Mouse (Mus musculus) frontal cortex, postnatal 10 days (tissue): ENCODE measurements around the gene Snrnp35.
"Not testable (repeated sequence)": the region's sequence is repeated elsewhere in the genome, so short reads cannot be mapped to it uniquely, and the experiment has no call there.

Experiments used
- DNase-seq, 2 experiments: peaks; one replicate each; pipeline ENCODE4 v3.0.0; 2022; ENCODE audit warnings: low spot score in 2 of 2, mixed read lengths in 1 of 2

Gene Snrnp35

GRCm38 (mm10) chr5:124482966-124483654, at the start of gene Snrnp35:
Gene Snrnp35, plus strand, starts transcription at chr5:124483134.
- DNase-seq, result peak; percentile 74 to 85

GRCm38 (mm10) chr5:124438229-124438628, 44.7 kb upstream of the Snrnp35 start:
- no peak for DNase-seq

- no peak for DNase-seq
Observed at GRCm38 (mm10) chr5:124438746-124439145, 44.2 kb upstream of the Snrnp35 start.

- DNase-seq, result peak; percentile 90 to 91
Observed at GRCm38 (mm10) chr5:124439447-124440093, 43.4 kb upstream of the Snrnp35 start, which contains the start of gene Kmt5a. Gene Kmt5a, plus strand, starts transcription at chr5:124439930.

GRCm38 (mm10) chr5:124440094-124440701, 42.7 kb upstream of the Snrnp35 start:
- DNase-seq, result peak in 1 of 2 experiments; percentile 58

GRCm38 (mm10) chr5:124442628-124443027, 40.3 kb upstream of the Snrnp35 start:
- DNase-seq, result no peak

GRCm38 (mm10) chr5:124444208-124444607, 38.7 kb upstream of the Snrnp35 start:
- no peak for DNase-seq

- DNase-seq, result peak in 1 of 2 experiments; percentile 71
Observed at GRCm38 (mm10) chr5:124444661-124445561, 38.0 kb upstream of the Snrnp35 start.

GRCm38 (mm10) chr5:124445621-124446293, 37.2 kb upstream of the Snrnp35 start:
- peak in 1 of 2 experiments; percentile 35 for DNase-seq

GRCm38 (mm10) chr5:124446301-124446881, 36.5 kb upstream of the Snrnp35 start:
- no peak for DNase-seq

- DNase-seq, result no peak
Observed at GRCm38 (mm10) chr5:124449494-124449893, 33.4 kb upstream of the Snrnp35 start.

- no peak for DNase-seq
Observed at GRCm38 (mm10) chr5:124450051-124450450, 32.9 kb upstream of the Snrnp35 start.

- no peak for DNase-seq
Observed at GRCm38 (mm10) chr5:124450641-124451340, 32.1 kb upstream of the Snrnp35 start.

GRCm38 (mm10) chr5:124452494-124453228, 30.3 kb upstream of the Snrnp35 start:
- no peak for DNase-seq

- peak in 1 of 2 experiments; percentile 25 for DNase-seq
Observed at GRCm38 (mm10) chr5:124453339-124454081, 29.4 kb upstream of the Snrnp35 start.

- DNase-seq, result no peak
Observed at GRCm38 (mm10) chr5:124454082-124454419, 28.9 kb upstream of the Snrnp35 start.

- no peak for DNase-seq
Observed at GRCm38 (mm10) chr5:124456762-124457161, 26.2 kb upstream of the Snrnp35 start.

- DNase-seq, result not testable (repeated sequence)
Observed at GRCm38 (mm10) chr5:124460922-124461321, 22.0 kb upstream of the Snrnp35 start.
